Mouse (Mus musculus) layer of hippocampus, adult 2 months (tissue): ENCODE data around the gene Rplp2. TPM values are rescaled to one million over a fixed set of nuclear protein-coding genes. Genes with fewer than 3 reads are reported as not detected.

Experiments
- DNase-seq, 2 experiments: peaks; one replicate each; pipeline ENCODE4 v3.0.0; 2022; ENCODE audit warnings: low spot score in 2 of 2
- H3K27ac ChIP-seq: fragments of 200-600 bp; 2 replicates; pipeline ENCODE4 v1.8.1; 2022
- H3K4me3 ChIP-seq: fragments of 200-600 bp; 2 replicates; pipeline ENCODE4 v1.8.1; 2022; ENCODE audit warnings: mild to moderate bottlenecking
- CTCF ChIP-seq: fragments of 200-600 bp; conservative IDR thresholded peaks from 2 replicates; pipeline ENCODE4 v1.8.1; 2022; ENCODE audit warnings: antibody characterized with exemption, mild to moderate bottlenecking, moderate library complexity
- total RNA-seq, 2 experiments: library from RNA; stranded (reverse); gene quantifications; 2 replicates each; pipeline ENCODE4 v1.2.3; 2021

Rplp2 gene
- total RNA-seq, 2 experiments from 2014 or later, result 548 to 575 TPM

- H3K27ac ChIP-seq, result peak overlapping the region; percentile 97
- no peak for DNase-seq
- H3K4me3 ChIP-seq, result peak overlapping the region; percentile 63
- TF ChIP-seq CTCF, result no peak
Observed at GRCm38 (mm10) chr7:141433517-141434400, 13.4 kb upstream of the Rplp2 start.

GRCm38 (mm10) chr7:141434464-141434863 lies 12.7 kb upstream of the Rplp2 start:
- Histone ChIP-seq H3K4me3 (peak overlapping the region; percentile 63), H3K27ac (peak overlapping the region; percentile 97)
- DNase-seq, result peak; percentile 72 to 77
- no peak for TF ChIP-seq CTCF

- TF ChIP-seq CTCF, result no peak
- Histone ChIP-seq H3K27ac (peak overlapping the region; percentile 97), H3K4me3 (peak overlapping the region; percentile 63)
- DNase-seq, result peak in 1 of 2 experiments; percentile 61
Observed at GRCm38 (mm10) chr7:141435129-141435855, 11.9 kb upstream of the Rplp2 start.

GRCm38 (mm10) chr7:141435856-141436522 lies 11.2 kb upstream of the Rplp2 start:
- H3K4me3 ChIP-seq, result peak overlapping the region; percentile 63
- H3K27ac ChIP-seq, result peak overlapping the region; percentile 97
- no peak for DNase-seq
- no peak for TF ChIP-seq CTCF

- TF ChIP-seq CTCF, result no peak
- peak overlapping the region; percentile 97 for H3K27ac ChIP-seq
- peak overlapping the region; percentile 62 for H3K4me3 ChIP-seq
- DNase-seq, result no peak
Observed at GRCm38 (mm10) chr7:141436523-141436892, 10.7 kb upstream of the Rplp2 start.

GRCm38 (mm10) chr7:141437178-141438120 lies 9.7 kb upstream of the Rplp2 start, which contains the start of gene Slc25a22:
TSS of gene Slc25a22 (minus strand) at chr7:141437892.
- TF ChIP-seq CTCF, result peak; percentile 90

GRCm38 (mm10) chr7:141438201-141438968 lies 8.8 kb upstream of the Rplp2 start:
- Histone ChIP-seq H3K4me3 (no peak overlapping the region), H3K27ac (peak overlapping the region; percentile 97)
- DNase-seq, result no peak
- TF ChIP-seq CTCF, result no peak

More at GRCm38 (mm10) chr7:141437178-141438120, 9.7 kb upstream of the Rplp2 start, which contains the start of gene Slc25a22:
- H3K4me3 ChIP-seq, result peak within 1 kb of the TSS; percentile 62
- peak; percentile 75 to 83 for DNase-seq
- peak within 1 kb of the TSS; percentile 97 for H3K27ac ChIP-seq

- no peak for TF ChIP-seq CTCF
- DNase-seq, result no peak
- H3K27ac ChIP-seq, result no peak overlapping the region
- no peak overlapping the region for H3K4me3 ChIP-seq
Observed at GRCm38 (mm10) chr7:141439140-141439679, 8.0 kb upstream of the Rplp2 start.

- Histone ChIP-seq H3K27ac (no peak overlapping the region), H3K4me3 (no peak overlapping the region)
- DNase-seq, result no peak
- TF ChIP-seq CTCF, result no peak
Observed at GRCm38 (mm10) chr7:141439811-141440210, 7.4 kb upstream of the Rplp2 start.

GRCm38 (mm10) chr7:141440613-141441012 lies 6.6 kb upstream of the Rplp2 start:
- Histone ChIP-seq H3K4me3 (no peak overlapping the region), H3K27ac (no peak overlapping the region)
- peak; percentile 87 for TF ChIP-seq CTCF
- DNase-seq, result peak in 1 of 2 experiments; percentile 62

- H3K27ac ChIP-seq, result no peak overlapping the region
Observed at GRCm38 (mm10) chr7:141441460-141441859, 5.7 kb upstream of the Rplp2 start.

More at GRCm38 (mm10) chr7:141441460-141441859, 5.7 kb upstream of the Rplp2 start:
- H3K4me3 ChIP-seq, result no peak overlapping the region
- no peak for TF ChIP-seq CTCF
- no peak for DNase-seq
